Mouse (Mus musculus) forebrain, embryonic 10.5 days (tissue): ENCODE measurements around the gene Rbmx2. TPM values are rescaled to one million over a fixed set of nuclear protein-coding genes. Genes with fewer than 3 reads are reported as not detected.

ENCODE experiments used
- polyA plus RNA-seq: library from polyadenylated mRNA; unstranded; fragments of >200 nt; fragmentation: Nextera tagmentation; extraction: Ambion mirVana; gene quantifications from 2 replicates; pipeline ENCODE4 v1.2.1, GENCODE M21; 2016

The Rbmx2 gene
- polyA plus RNA-seq, 1 experiment from 2014 or later: 31.2 TPM

Other genes starting within 250 kb of the Rbmx2 start
- 2.0 and 2.9 TPM in 2 replicates for gene Elf4, start 231.9 kb upstream of the Rbmx2 start, polyA plus RNA-seq
- 85.4 and 87.8 TPM in 2 replicates for gene Aifm1, start 181.4 kb upstream of the Rbmx2 start, polyA plus RNA-seq
- gene Rab33a, start 175.7 kb upstream of the Rbmx2 start, polyA plus RNA-seq: 10.6 and 10.8 TPM in 2 replicates
- gene Zfp280c, start 100.5 kb upstream of the Rbmx2 start, polyA plus RNA-seq: 20.4 and 25.2 TPM in 2 replicates
- 20.5 and 22.6 TPM in 2 replicates for gene Slc25a14, start 71.6 kb upstream of the Rbmx2 start, polyA plus RNA-seq
- not detected in 2 replicates for gene Gpr119, start 20.5 kb upstream of the Rbmx2 start, polyA plus RNA-seq
- not detected in 2 replicates for gene Gm595, start 182.7 kb downstream of the Rbmx2 start, polyA plus RNA-seq